Comparison of ENCODE assay signal across 18 mouse cellular contexts in genomic region chr10:17919032-17919431, GRCm38 (mm10). TPM values are rescaled to one million over a fixed set of nuclear protein-coding genes. Genes with fewer than 3 reads are reported as not detected.
DNase-seq lines count a peak whose midpoint lies in the region; TF ChIP-seq lines count a peak whose summit lies in the region.
"Had no signal": no experiment of that assay in that cellular context is flagged by ENCODE, and none has a peak within 500 bp of the region (broad histone marks: within the 10 kb centered on the region; RNA-seq: fewer than 3 reads in every experiment).

No protein-coding gene starts in this region.

- H3K36me3 ChIP-seq in C2C12 (ENCODE audit: control insufficient read depth, insufficient read depth) = no peaks in the 10 kb centered on the region

- TF ChIP-seq CTCF in C2C12 (IDR thresholded peaks at IDR 0.05; ENCODE audit: control insufficient read depth, insufficient read depth, insufficient read length) = no peak
- TF ChIP-seq CTCF in cerebellum, adult 2 months (IDR thresholded peaks at IDR 0.05; ENCODE audit: borderline replicate concordance, insufficient read depth, low read depth, low read length) = no peak

- no peaks in the 10 kb centered on the region for H3K79me3 ChIP-seq in C2C12 (ENCODE audit: low read depth)

- no peaks in the 10 kb centered on the region for H3K4me1 ChIP-seq in cerebellum, adult 2 months (ENCODE audit: control insufficient read depth, insufficient read depth, low read length)
- H3K4me1 ChIP-seq: midbrain, embryonic 15.5 days; neural tube, embryonic 13.5 days had no signal

- H3ac ChIP-seq in C2C12 (ENCODE audit: control insufficient read depth, insufficient read length, low read depth) = no peak overlapping the region

- H3K27ac ChIP-seq in cerebellum, adult 2 months (ENCODE audit: insufficient read depth, low read length) = no peak overlapping the region
- H3K27ac ChIP-seq: heart, embryonic 13.5 days; kidney, embryonic 15.5 days; limb, embryonic 13.5 days; macrophage; midbrain, embryonic 15.5 days; neural tube, embryonic 13.5 days had no signal

- peak; percentile 19 for DNase-seq in 3T3-L1 (ENCODE audit: low read depth, low spot score)
- DNase-seq in gonadal fat pad, adult 2 months (ENCODE audit: low read depth) = peak; percentile 51
- peak; percentile 5 to 42 for DNase-seq in monocyte, adult 2 months (ENCODE audit: low read depth in 1 of 2, low spot score in 2 of 2)
- no peak for DNase-seq in cerebellum, adult 2 months
- no peak for DNase-seq in kidney, adult 8-10 months
- no peak for DNase-seq in neural tube, embryonic 10.5 days (ENCODE audit: extremely low spot score, low spot score)
- DNase-seq: adrenal gland, adult 2 months; cerebellum, adult 9-10 months; forebrain, postnatal 0 days; gastrocnemius, postnatal 10 days; heart, postnatal 4 days had no signal

- 96% methylated on average over 2 of the region's 2 CpGs for WGBS in cerebellum, adult 2 months

- no peak for TF ChIP-seq POLR2A in cerebellum, adult 2 months (IDR thresholded peaks at IDR 0.05; ENCODE audit: borderline replicate concordance, insufficient read depth, low read length)

- H3K79me2 ChIP-seq in C2C12 (ENCODE audit: control insufficient read depth, insufficient read depth) = no peaks in the 10 kb centered on the region

- H3K4me3 ChIP-seq in C2C12 (ENCODE audit: insufficient read depth, poor library complexity, severe bottlenecking) = no peak overlapping the region
- no peak overlapping the region for H3K4me3 ChIP-seq in cerebellum, adult 2 months (replicated peaks; ENCODE audit: insufficient read depth, low read depth, low read length)
- H3K4me3 ChIP-seq: heart, embryonic 13.5 days; kidney, embryonic 15.5 days; limb, embryonic 13.5 days; midbrain, embryonic 15.5 days; neural tube, embryonic 13.5 days had no signal

- no peaks in the 10 kb centered on the region for H3K27me3 ChIP-seq in C2C12 (ENCODE audit: control insufficient read depth, insufficient read depth, insufficient read length)
- H3K27me3 ChIP-seq in cerebellum, adult 2 months (ENCODE audit: control insufficient read depth, insufficient read depth, low read length) = no peaks in the 10 kb centered on the region
- H3K27me3 ChIP-seq: heart, embryonic 13.5 days; kidney, embryonic 15.5 days; limb, embryonic 13.5 days; midbrain, embryonic 15.5 days; neural tube, embryonic 13.5 days had no signal

TF ChIP-seq in C2C12, 6 proteins besides CTCF, POLR2A, EP300 and RAD21:
- TF ChIP-seq CEBPB (IDR thresholded peaks at IDR 0.05; ENCODE audit: low read depth) (peak; percentile 89), FOSL1 (IDR thresholded peaks at IDR 0.05; ENCODE audit: insufficient read depth, low read length, poor library complexity, severe bottlenecking) (no peak), MAX (IDR thresholded peaks at IDR 0.05) (no peak)

RNA-seq across cellular contexts. Expression of gene Heca, which starts 28.8 kb away (rescaled TPM):
- polyA plus RNA-seq in C2C12 (2012; fragmentation: generic; extraction: Trizol) = 1.9 TPM
- polyA plus RNA-seq in gonadal fat pad, adult 2 months (2012; rRNA removed) = 11.9 and 13.2 TPM in 2 replicates
- 12.6 and 13.3 TPM in 2 replicates for polyA plus RNA-seq in cerebellum, adult 2 months (2012; rRNA removed)

Comparison
In these comparisons a context has a peak if more than half of its experiments do, and no peak if none do; other contexts are left out.
1. DNase-seq: peak in 3T3-L1 (single experiment), gonadal fat pad, adult 2 months (single experiment) and monocyte, adult 2 months (2 of 2); none in cerebellum, adult 2 months (0 of 2), kidney, adult 8-10 months (0 of 2) and neural tube, embryonic 10.5 days (single experiment).